Mouse (Mus musculus) spleen, postnatal 36 days (tissue): ENCODE data around the gene Tns1.
A peak's percentile ranks its signal among the peaks of the same experiment; 100 is the strongest.

Source experiments
- DNase-seq, 2 experiments: peaks; one replicate each; pipeline ENCODE4 v3.0.0; 2022; ENCODE audit warnings: low spot score in 2 of 2, mixed read lengths in 1 of 2

The Tns1 gene

DNA sequence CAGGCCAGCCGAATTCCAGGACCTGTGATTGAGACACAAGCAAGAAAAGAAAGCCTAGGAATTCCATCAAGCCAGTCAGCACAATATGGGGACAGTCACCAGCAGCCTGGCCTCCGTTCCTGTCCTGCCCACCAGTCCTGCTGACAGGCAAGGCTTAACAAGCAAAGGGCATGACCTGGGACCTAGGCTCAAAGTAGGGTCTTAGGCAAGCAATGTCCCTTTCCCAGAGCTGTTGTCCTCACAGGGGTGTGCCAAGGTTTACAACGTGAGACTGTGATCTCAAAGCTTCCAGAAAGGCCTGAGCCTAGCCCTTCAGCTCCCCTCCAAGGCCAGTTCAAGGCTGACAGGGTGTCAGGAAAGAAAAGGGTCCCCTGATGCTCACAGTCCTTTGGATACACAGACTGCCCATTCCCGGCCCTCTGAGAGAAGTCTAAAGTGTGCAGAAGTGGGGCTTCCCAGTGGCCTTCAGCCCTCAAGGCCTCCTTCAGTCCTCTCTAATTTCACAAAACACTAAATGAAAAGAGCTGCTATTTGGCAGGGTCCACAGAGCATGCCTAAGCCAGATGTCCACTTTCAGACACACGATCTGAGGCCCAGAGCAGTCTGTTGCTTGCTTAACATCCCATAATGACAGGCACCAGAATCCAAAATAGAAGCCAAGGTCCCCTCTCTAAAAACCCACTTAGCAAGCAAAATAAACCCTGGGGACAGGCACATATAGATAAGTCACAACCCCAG, 131.9 kb downstream of the Tns1 start:
- DNase-seq = no peak

DNA sequence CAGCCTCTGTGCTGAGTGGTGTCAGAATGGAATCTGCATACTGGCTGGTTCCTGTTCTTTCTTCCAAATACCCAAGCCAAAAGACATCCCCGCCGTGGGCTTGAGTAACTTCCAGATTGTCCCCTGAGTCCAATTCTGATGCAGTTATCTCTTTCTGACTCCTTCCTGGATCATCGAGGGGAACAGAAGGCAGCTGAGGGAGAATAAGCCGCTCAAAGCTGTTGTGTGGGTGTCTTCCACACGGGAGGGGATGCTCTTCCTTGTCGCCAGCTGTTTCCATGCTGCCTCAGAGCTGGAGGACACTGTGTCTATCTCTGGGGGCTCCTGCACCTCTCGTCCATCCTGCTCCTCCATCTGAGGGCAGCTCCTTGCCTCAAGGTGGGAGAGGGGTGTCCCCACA, 133.0 kb downstream of the Tns1 start:
- DNase-seq = no peak

DNA sequence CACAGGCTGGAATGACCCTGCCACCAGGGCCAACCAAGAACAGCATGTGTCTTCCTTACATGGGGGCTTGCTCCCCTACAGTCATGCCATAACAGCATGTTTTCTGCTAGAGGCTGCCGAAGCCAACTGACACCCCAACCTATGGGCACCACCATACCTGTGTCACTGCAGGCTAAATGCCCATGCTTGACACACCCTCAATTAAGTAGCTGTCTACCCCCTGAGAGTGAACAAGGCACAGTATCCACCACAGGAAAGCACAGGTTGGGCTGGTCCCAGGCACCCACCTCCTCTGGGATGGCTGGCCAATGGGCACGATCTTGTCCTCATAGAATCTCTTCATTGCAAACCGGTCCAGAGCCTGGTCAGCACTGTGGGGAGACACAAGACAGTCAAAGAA, 134.2 kb downstream of the Tns1 start:
- DNase-seq = no peak

DNA sequence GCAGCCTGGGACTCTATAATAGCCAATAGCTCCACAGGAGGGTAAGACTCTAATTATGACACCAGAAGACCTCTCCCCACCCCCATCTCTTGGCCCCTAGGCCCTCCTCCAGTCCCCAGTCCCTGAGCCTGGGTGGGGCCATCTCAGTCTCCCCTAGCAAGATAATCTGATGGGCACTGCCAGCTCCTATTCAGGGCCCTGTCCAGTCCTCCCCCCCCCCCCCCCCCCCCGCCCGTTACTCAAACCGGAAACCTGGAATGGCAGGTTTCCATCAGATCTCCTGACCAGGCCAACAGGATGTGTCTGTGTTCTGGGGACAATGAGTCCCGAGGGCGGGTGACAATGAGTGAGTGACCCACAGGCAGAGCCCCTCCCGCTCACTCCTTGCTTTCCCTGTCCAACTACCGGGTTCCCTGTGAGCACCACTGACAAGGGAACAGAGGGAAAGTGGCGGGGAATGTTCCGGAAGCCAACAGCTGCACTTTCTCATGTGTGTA, 136.5 kb downstream of the Tns1 start:
- no peak for DNase-seq

DNA sequence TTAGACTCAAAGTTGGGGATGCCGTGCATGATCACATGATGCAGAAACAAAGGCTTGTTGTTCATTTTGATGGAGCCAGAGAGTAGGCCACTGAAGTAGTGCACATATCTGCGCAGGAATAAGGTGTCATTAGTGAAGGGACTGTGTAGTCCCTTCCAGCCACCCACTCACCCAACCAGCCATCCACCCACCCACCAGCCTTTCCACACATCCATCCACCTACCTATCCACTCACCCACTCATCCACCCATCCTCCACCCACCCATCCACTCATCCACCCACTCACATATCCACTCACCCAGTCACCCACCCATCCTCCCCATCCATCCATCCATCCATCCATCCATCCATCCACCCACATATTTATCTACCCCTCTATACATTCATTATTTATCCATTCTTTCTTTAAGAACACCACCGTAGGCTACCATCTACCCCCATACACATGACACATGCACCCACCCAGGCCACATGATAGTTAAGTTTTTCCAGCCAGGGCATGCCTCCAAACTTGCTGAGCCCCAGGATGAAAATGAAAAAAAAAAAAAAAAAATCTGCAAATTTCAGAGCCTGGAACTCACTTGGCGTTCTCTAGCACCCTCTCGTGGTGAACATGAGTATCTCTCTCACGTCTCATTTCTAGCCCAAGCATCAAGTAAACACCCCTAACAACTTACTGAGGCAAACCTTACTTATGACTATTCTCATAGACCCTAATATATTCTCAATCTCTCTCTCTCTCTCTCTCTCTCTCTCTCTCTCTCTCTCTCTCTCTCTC, 137.8 kb downstream of the Tns1 start:
- no peak for DNase-seq

DNA sequence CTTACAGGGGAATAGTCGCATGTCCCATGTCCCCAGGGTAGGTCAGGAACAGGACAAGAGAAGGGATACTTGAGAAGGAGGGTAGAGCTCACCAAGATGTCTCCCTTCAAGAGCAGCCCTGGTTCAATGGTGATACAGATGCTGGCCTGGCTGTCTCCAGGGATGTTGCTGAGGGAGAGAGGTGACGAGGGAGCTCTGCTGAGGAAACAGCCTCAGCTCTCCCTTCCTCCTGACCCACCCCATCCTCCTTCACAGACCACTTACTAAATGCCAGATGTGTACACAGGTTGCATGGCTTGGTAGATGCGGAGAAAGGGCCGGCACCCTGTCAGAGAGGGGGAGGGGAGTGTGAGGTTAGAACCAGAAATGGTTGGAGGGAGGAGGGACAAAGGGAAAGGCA, 138.6 kb downstream of the Tns1 start:
- no peak for DNase-seq

DNA sequence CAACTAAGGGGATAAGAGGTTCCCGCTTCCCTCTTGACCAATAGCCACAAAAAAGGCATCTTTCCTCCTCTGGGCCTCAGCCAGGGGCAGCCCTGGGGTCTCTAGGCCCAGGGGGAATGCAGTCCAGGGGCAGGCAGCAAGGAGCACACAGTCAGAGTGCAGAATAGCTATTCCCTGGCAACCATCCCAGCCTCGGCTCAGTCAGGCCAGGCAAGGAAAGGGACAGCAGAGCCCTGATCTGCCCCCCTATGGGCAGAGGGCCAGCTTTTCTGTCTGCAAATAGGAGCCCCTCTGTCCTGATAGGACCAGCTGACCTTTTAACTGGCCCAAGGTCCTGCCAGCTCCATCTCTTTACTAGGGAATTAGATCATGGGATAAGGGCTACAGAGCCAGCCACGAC, 145.0 kb downstream of the Tns1 start:
- DNase-seq = no peak

DNA sequence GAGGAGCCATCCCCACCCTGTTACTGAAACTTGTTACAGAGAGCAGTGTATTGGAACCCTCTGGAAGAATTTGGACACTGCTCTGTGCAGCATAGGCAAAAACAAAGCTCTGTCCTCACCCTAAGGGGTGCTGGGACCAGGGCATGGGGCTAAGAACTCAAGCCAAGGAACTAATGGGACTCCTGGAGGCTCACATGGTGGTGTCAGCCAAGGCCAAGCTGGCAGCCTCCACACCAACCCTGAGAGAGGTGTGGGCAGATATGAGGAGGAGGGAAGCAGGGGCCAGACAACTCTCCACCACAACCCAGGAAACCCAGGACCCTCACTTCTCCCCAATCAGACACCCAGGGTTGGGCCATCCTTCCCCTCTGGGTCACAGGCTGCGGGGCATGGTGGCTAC, 145.7 kb downstream of the Tns1 start:
- DNase-seq = no peak

DNA sequence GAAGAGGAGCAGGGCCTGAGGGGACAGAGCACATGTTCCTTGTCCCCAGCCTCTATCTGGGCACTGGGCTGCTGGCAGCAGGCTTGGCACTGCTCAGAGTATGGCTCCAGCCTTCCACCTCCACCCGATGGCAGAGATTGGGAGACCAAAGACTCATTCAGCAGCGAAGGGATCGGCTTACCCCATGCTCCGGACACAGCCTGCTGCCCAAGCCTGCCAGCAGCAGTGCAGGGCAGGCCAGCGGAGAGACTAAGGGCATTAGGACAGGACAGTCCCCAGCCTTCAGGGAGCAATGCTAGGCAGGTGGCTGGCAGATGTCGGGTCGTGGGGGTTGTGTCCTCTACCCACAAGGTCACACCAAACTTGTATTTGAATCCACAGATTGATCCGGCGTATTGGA, 150.3 kb downstream of the Tns1 start:
- no peak for DNase-seq

DNA sequence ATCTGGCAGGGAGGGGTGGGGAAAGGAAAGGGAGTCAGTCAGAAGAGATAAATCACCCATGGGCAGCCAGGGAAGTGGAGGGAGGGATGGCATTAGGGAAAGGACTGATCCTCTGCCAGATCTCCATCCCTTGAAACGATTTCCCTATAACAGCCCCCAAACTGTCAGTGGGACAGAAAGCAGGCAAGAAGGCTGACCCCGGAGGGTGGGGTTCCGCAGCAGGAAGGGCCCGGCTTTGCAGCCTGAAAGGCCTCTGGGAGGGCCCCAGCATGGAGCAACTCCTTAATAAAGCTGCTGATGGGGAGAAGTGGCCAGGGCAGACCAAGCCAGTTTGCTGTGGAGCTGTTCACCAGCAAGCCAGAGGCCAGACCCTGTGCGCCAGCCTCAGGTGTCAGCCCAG, 151.5 kb downstream of the Tns1 start:
- no peak for DNase-seq

DNA sequence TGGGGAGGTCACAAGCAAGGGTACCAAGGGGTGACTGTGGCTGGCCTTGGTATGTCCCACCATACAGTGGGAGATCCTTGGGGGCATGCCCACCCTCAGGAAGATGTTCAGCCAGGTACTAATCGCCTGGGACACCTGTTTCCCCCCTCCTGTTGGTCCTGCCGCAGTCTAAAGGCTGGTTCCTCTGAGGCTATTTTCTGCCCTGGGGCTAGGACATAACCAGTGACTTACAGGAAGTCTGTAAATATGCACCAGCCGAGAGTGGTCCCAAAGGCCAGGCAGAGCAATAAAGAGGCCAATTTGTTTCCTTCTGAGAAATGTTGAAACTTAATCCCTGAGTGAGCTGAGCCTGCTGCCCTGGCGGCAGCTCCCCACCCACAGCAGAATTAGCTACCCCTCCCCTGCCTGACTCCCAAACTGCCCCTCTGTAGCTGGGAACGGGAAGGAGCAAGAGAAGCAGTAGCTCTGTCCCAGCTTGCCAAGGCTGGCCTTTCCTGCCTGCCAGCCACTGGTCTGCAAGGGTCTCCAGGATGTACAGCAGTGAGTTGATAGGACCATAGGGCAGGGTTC, 154.0 kb downstream of the Tns1 start:
- no peak for DNase-seq

DNA sequence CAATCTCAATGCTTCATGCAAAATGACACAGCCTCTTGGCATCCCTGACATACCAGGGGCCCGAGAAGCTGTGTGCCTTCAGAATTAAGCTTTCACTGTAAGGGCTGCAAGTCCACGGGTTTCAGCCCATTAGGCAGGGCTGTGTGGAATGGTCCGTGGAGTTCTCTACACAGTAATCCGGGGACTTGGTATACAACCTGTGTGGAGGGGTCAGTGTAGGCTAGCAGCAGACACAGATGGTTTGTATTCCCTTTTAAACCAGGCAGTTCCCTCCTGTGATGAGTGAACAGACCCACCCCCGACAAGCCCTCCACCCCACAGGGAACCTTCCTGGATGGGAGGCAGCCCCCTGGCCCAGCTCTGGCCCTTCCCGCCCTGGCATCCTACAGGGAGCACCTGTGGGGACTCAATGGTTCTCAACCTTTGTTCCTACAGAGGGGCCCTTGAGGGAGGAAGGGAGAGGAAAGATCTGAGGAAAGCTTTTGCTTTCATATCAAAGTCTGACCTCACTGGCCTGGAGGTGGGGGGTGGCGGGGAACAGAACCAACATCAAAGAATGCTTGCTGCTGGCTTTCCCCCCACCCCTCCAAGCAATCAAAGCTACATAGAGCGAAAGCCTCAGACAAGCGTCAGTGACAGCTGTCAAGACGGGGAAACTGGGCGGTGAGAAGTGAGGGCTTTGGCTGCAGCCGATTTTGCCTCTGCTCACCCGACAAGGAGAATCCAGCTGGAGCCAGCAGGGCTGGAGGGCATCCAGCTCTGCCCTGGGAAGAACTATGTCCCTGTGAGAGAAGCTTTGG, 155.3 kb downstream of the Tns1 start:
- DNase-seq = no peak

DNA sequence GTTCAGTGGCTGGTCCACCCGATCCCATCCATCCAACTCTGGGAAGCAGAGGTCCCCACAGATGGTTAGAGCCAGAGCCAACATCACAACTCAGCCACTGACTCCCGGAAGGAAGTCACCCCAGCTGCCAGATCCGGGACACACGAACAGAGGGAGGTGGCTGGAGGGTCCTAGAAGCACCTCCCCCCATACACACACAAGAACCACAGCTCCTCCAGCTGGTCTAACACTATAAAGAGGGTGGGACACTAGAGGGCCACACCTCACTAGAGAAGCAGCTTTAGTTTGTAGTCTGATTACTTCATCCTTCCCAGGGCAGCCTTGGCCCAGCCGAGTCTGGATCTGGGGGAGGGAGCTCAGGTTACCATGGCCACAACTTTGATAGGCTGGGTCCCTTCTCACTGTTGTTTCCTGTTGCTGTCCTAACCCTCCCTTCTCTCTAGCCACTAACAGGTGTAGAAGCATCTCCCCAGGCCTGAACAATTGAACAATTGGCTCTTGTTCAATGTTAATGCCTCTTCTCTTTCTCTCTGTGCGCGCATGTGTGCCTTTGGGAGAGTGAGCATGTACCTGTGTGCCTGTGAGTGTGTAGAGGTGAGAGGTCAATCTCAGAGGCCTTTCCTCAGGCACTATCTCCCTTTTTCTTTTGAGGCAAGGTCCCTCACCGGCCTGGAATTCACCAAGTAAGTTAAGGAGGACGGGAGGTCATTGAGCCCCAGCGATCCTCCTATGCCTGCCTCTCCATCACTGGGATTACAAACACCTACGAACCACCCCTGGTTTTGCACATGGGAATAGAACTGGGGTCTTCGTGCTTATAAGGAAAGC, 157.6 kb downstream of the Tns1 start:
- no peak for DNase-seq

DNA sequence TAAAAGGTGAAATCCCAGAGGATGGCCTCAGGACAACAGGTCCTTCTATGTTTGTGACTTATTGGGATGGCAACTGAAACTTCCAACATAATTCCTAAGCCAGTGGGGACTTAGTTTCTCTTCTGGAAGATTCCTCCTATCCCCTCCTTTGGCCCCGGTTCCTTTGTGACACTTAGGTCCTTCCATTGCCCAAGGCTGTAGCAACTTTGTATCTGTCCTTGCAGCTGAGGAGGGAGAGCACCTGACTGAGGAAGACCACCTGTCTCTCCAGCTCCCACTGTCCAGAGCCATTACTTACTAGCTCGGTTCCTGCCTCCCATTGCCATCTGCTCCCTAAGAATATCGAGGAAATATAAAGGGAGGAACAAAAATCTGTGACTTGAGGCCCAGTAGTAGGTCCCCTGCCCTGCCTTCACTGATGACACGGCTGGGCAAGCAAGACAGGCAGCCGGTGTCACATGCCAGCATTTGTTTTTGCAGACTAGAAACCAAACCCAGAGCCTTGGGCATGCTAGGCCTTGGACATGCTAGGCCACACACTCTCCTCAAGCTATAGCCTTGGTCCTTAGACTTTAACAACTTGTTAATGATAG, 160.0 kb downstream of the Tns1 start:
- no peak for DNase-seq

DNA sequence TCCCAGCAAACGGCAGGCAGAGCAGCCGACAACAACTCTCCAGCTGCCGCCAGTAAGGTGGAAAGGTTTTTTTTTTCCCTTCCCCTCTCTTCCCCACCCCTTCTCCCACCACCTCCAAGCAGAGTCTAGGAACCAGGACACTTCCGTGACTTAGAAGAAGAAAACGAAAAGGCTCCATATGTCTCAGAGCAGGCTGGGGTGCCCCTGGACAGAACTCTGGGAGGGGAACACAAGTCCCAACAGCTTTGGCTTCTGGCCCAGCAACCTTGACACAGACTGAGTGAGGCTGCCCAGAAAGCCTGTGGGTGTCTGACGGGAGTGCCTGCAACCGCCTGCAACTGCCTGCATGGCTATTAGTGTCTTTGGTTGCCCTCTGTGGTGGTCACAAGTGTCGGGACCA, 160.6 kb downstream of the Tns1 start:
- peak in 1 of 2 experiments; percentile 17 for DNase-seq

DNA sequence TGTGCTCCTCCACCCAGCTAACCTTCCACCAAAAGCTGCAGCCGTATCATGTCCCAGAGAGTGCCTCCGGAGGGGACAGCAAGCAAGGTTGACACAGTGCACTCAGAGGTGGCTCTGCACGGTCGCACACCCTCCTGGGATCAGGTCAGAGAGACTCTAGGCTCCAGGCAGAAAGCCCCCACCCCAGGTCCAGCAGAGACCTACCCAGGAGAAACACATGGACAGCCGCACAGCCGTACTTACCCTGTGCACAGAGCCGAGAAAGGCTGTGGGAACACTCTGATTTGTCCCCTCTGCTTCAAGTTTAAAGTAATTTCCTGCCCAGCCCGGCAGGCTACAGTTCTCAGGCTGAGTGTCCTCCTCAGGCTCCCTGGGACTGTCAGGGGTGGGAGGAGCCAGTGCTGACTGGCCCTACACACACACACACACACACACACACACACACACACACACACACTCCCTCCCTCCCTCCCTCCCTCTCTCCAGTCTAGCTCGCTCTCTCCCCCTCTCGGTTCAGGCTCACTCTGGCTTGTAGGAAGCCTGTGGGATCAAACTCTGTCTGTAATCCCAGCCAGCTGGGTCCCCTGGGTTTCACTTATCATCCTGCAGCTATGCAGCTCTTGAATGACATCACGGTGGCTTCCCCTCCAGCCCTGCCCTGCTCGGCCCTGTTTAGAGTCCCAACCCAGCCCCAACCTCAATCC, 161.4 kb downstream of the Tns1 start:
- DNase-seq = no peak

DNA sequence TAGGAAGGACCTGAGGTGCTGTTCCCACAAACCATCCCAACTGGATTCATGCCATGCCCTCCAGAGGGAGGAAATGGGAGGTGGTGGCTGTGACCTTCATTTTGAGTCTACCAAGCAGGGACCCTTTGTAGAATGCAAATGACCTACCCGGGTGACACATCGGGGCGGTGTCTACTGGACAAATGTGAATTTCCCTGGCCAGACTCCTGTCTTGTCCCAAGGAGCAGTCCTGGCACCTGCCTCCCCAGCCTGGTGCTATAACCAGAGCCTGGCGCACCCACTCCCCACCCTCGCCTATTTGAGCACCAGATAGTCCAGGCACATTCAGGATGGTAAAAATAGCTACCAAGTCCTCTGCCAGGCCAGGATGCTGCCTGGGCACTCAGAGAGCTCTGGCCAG, 162.2 kb downstream of the Tns1 start:
- no peak for DNase-seq

DNA sequence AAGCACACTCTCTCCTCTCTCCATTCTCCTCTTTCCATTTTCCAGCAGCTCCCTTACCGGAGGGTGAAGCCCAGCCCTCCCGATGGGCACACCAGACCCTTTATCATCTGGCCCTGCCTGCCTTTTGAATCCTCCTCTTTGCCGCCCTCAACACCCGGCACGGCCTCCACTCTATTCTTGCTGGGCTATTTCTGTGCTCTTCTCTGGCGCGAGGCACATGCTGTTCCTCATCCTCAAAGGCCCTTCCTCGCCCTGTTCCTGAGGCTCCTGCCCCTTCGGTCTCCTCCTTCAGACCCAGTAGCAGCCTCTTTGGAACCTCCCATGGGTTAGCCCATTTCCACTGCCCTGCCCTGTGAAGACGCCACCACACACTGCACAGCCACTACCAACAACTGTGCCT, 164.5 kb downstream of the Tns1 start:
- DNase-seq = no peak

DNA sequence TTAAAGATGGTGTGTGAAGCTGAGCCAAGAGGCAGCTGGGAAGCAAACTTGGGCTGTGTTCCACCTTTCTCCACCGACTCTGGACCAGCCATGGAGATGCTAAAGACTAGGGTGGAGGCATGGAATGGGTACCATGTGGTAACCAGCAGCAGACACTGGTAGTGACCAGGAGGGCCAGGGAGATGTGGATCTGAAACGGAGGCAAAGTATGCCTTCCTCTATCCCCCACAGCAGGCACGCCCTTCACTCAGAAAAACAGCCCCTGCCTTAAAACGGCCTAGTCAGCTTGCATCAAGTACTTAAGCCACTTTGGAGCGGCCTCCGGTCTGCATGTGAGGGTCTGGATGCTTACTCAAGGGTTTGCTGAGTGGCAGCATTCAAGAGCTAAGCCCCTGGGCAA, 164.9 kb downstream of the Tns1 start:
- no peak for DNase-seq
